Mouse (Mus musculus) CH12.LX (cell line): ENCODE measurements around the gene Ank3. TPM values are rescaled to one million over a fixed set of nuclear protein-coding genes. Genes with fewer than 3 reads are reported as not detected.
"Not testable (repeated sequence)": the region's sequence is repeated elsewhere in the genome, so short reads cannot be mapped to it uniquely, and the experiment has no call there.

Experiments used
- DNase-seq: peaks from one replicate; pipeline ENCODE4 v3.0.0-alpha.2; 2013; ENCODE audit errors: extremely low read depth
- H3K27ac ChIP-seq: 2 replicates; pipeline ENCODE4 v1.5.1; 2012; ENCODE audit warnings: low read depth, mild to moderate bottlenecking, control low read depth, moderate library complexity; ENCODE audit not compliant: insufficient read depth
- H3K27me3 ChIP-seq: replicated peaks from 2 replicates; pipeline ENCODE3; 2012; ENCODE audit warnings: inconsistent platforms
- H3K36me3 ChIP-seq, 2 experiments: replicated peaks in 1 of 2; 2 replicates each; pipeline versions ENCODE3 to v1.6.1; 2012; ENCODE audit warnings: inconsistent platforms in 1 of 2, low read length in 1 of 2, mild to moderate bottlenecking in 1 of 2, mixed read lengths in 1 of 2, moderate library complexity in 1 of 2; ENCODE audit not compliant: control insufficient read depth in 1 of 2, insufficient read depth in 1 of 2
- H3K4me1 ChIP-seq, 2 experiments: 2 replicates each; pipeline ENCODE4 v1.6.1; 2012; ENCODE audit warnings: inconsistent platforms in 1 of 2, moderate library complexity in 1 of 2; ENCODE audit not compliant: insufficient read depth in 2 of 2, control insufficient read depth in 1 of 2
- H3K4me2 ChIP-seq: 2 replicates; pipeline ENCODE4 v1.6.1; 2012; ENCODE audit warnings: low read depth, mild to moderate bottlenecking, control low read depth; ENCODE audit not compliant: poor library complexity, insufficient read depth, severe bottlenecking
- H3K4me3 ChIP-seq, 3 experiments: fragments of 150-350 bp in 1 of 3; sonication (generic) in 1 of 3; replicated peaks in 1 of 3; 2 replicates each; pipeline versions ENCODE3 to v1.5.1; 2011 to 2012; ENCODE audit warnings: low read depth in 2 of 3, low read length in 2 of 3, mild to moderate bottlenecking in 2 of 3, moderate library complexity in 2 of 3, control low read depth in 1 of 3, improper control_type of control experiment in 1 of 3, inconsistent platforms in 1 of 3, mixed read lengths in 1 of 3; ENCODE audit not compliant: poor library complexity in 1 of 3
- H3K79me2 ChIP-seq: replicated peaks from 2 replicates; pipeline ENCODE4 v1.6.1; 2012; ENCODE audit warnings: mild to moderate bottlenecking, moderate library complexity; ENCODE audit not compliant: control insufficient read depth, poor library complexity, insufficient read depth, severe bottlenecking; ENCODE audit errors: extremely low read depth
- H3K9ac ChIP-seq: 2 replicates; pipeline ENCODE4 v1.6.1; 2012; ENCODE audit warnings: low read depth, mild to moderate bottlenecking, control low read depth, moderate library complexity; ENCODE audit not compliant: insufficient read depth
- H3K9me3 ChIP-seq: replicated peaks from 2 replicates; pipeline ENCODE3; 2012; ENCODE audit warnings: low read length, inconsistent platforms, mixed read lengths
- BHLHE40 ChIP-seq: IDR thresholded peaks from 2 replicates; pipeline ENCODE4 v1.6.1; 2011; ENCODE audit warnings: mild to moderate bottlenecking, low read depth, low read length, improper control_type of control experiment
- CHD1 ChIP-seq: IDR thresholded peaks from 2 replicates; pipeline ENCODE4 v1.6.1; 2012; ENCODE audit warnings: low read depth, low read length, improper control_type of control experiment, inconsistent platforms
- CTCF ChIP-seq, 2 experiments: IDR thresholded peaks in 1 of 2; conservative IDR thresholded peaks in 1 of 2; 2 replicates each; pipeline ENCODE4 v1.5.1; 2011 to 2012; ENCODE audit warnings: low read depth in 2 of 2, low read length in 2 of 2, improper control_type of control experiment in 1 of 2, inconsistent platforms in 1 of 2, mild to moderate bottlenecking in 1 of 2, moderate library complexity in 1 of 2
- E2F4 ChIP-seq: IDR thresholded peaks from 2 replicates; pipeline ENCODE4 v1.6.1; 2011; ENCODE audit warnings: low read depth, low read length, improper control_type of control experiment; ENCODE audit not compliant: insufficient replicate concordance
- ELF1 ChIP-seq: IDR thresholded peaks from 2 replicates; pipeline ENCODE4 v1.6.1; 2014; ENCODE audit warnings: low read depth, mild to moderate bottlenecking, inconsistent platforms, low read length, improper control_type of control experiment
- EP300 ChIP-seq: IDR thresholded peaks from 2 replicates; pipeline ENCODE4 v1.6.1; 2011; ENCODE audit warnings: low read length, improper control_type of control experiment
- JUN ChIP-seq: IDR thresholded peaks from 2 replicates; pipeline ENCODE4 v1.6.1; 2011; ENCODE audit warnings: low read depth, mild to moderate bottlenecking, low read length, improper control_type of control experiment, moderate library complexity; ENCODE audit not compliant: insufficient read depth
- KAT2A ChIP-seq: IDR thresholded peaks from 2 replicates; pipeline ENCODE4 v1.6.1; 2012; ENCODE audit warnings: low read length, improper control_type of control experiment, inconsistent platforms; ENCODE audit not compliant: insufficient replicate concordance
- MAX ChIP-seq: IDR thresholded peaks from 2 replicates; pipeline ENCODE4 v1.6.1; 2011; ENCODE audit warnings: low read length, improper control_type of control experiment
- MEF2A ChIP-seq: IDR thresholded peaks from 2 replicates; pipeline ENCODE4 v1.6.1; 2014; ENCODE audit warnings: low read depth, mild to moderate bottlenecking, inconsistent platforms, low read length, improper control_type of control experiment, borderline replicate concordance
- MXI1 ChIP-seq: IDR thresholded peaks from 2 replicates; pipeline ENCODE4 v1.6.1; 2011; ENCODE audit warnings: mild to moderate bottlenecking, low read depth, low read length, improper control_type of control experiment
- MYC ChIP-seq: IDR thresholded peaks from 2 replicates; pipeline ENCODE4 v1.6.1; 2011; ENCODE audit warnings: low read depth, mild to moderate bottlenecking, improper control_type of control experiment, low read length
- PAX5 ChIP-seq: IDR thresholded peaks from 2 replicates; pipeline ENCODE4 v1.6.1; 2012; ENCODE audit warnings: low read length, inconsistent platforms, mixed read lengths
- POLR2A ChIP-seq: IDR thresholded peaks from 2 replicates; pipeline ENCODE4 v1.6.1; 2011; ENCODE audit warnings: low read depth, mild to moderate bottlenecking, improper control_type of control experiment, low read length
- SIN3A ChIP-seq: IDR thresholded peaks from 2 replicates; pipeline ENCODE4 v1.6.1; 2012; ENCODE audit warnings: low read length, improper control_type of control experiment, inconsistent platforms
- TCF12 ChIP-seq: IDR thresholded peaks from 2 replicates; pipeline ENCODE4 v1.6.1; 2014; ENCODE audit warnings: low read depth, mild to moderate bottlenecking, inconsistent platforms, low read length, improper control_type of control experiment
- UBTF ChIP-seq: IDR thresholded peaks from 2 replicates; pipeline ENCODE4 v1.6.1; 2012; ENCODE audit warnings: low read depth, mild to moderate bottlenecking, inconsistent platforms, low read length, improper control_type of control experiment, moderate library complexity
- USF2 ChIP-seq: conservative IDR thresholded peaks from 2 replicates; pipeline ENCODE4 v1.6.1; 2011; ENCODE audit warnings: low read depth, low read length, improper control_type of control experiment
- ZKSCAN1 ChIP-seq: IDR thresholded peaks from 2 replicates; pipeline ENCODE4 v1.6.1; 2012; ENCODE audit warnings: low read depth, inconsistent platforms, low read length, improper control_type of control experiment, borderline replicate concordance
- ZMIZ1 ChIP-seq: IDR thresholded peaks from 2 replicates; pipeline ENCODE4 v1.6.1; 2012; ENCODE audit warnings: low read depth, mild to moderate bottlenecking, inconsistent platforms, low read length, improper control_type of control experiment
- dilution Hi-C: fragments of 300-500 bp; cut with MboI; formaldehyde crosslinking; loops from 2 replicates; pipeline ENCODE4 v1.14.3; 2020; ENCODE audit warnings: low sequenced_read_pairs; ENCODE audit not compliant: extremely low pct_unique_long_range_greater_than_20kb, extremely low pct_ligation_motif_present
- in situ Hi-C: fragments of 300-500 bp; cut with MboI; formaldehyde crosslinking; loops from 3 replicates; pipeline ENCODE4 v1.14.3; 2019; ENCODE audit warnings: low sequenced_read_pairs, low pct_ligation_motif_present, low pct_unique_long_range_greater_than_20kb, mixed read lengths
- polyA plus RNA-seq: library from polyadenylated mRNA; unstranded; fragments of >175 nt; gene quantifications from 2 replicates; pipeline ENCODE4 v1.2.1, GENCODE M21; 2012; ENCODE audit warnings: low read depth; ENCODE audit not compliant: insufficient read length
- total RNA-seq, 2 experiments: library from RNA; depleted of rRNA; stranded (reverse); fragments of 300-350 nt in 1 of 2; fragments of >200 nt in 1 of 2; gene quantifications; 2 replicates each; pipeline ENCODE4 v1.2.3; 2012 to 2014

Gene Ank3
- total and polyA plus RNA-seq, 3 experiments, result 4.7 to 8.3 (median 6.2) TPM

GRCm38 (mm10) chr10:69909856-69910255 is 511.3 kb downstream of the Ank3 start:
- no peak overlapping the region for H3K4me3 ChIP-seq
- no peaks in the 10 kb centered on the region for H3K79me2 ChIP-seq
- peaks cover 7 to 16% of the 10 kb centered on the region in 2 experiments for H3K4me1 ChIP-seq
- peaks cover 0 to 8% of the 10 kb centered on the region in 2 experiments for H3K36me3 ChIP-seq
- DNase-seq, result no peak
- dilution Hi-C loops, result no loop called here
- no peak overlapping the region for H3K4me2 ChIP-seq
- no peak overlapping the region for H3K9ac ChIP-seq
- H3K27me3 ChIP-seq, result no peaks in the 10 kb centered on the region
- no peak overlapping the region for H3K27ac ChIP-seq
- TF ChIP-seq JUN, result no peak
- TF ChIP-seq ZMIZ1, result no peak
- no peak for TF ChIP-seq USF2
- TF ChIP-seq POLR2A, result no peak
- no peak for TF ChIP-seq MEF2A
- no peak for TF ChIP-seq UBTF
- TF ChIP-seq KAT2A, result no peak
- TF ChIP-seq TCF12, result no peak
- no peak for TF ChIP-seq ZKSCAN1
- TF ChIP-seq CTCF (conservative IDR thresholded peaks at IDR 0.05 in 1 of 2, IDR thresholded peaks at IDR 0.05 in 1 of 2; ENCODE audit: low read depth in 2 of 2, low read length in 2 of 2), result no peak
- TF ChIP-seq BHLHE40, result no peak
- no peak for TF ChIP-seq E2F4
- TF ChIP-seq PAX5, result no peak
- TF ChIP-seq MYC, result no peak
- TF ChIP-seq CHD1, result no peak
- TF ChIP-seq ELF1, result no peak
- no peak for TF ChIP-seq MAX
- no peak for TF ChIP-seq MXI1
- TF ChIP-seq EP300, result no peak
- no peak for TF ChIP-seq SIN3A
- in situ Hi-C loops, result no loop called here
- no peaks in the 10 kb centered on the region for H3K9me3 ChIP-seq

GRCm38 (mm10) chr10:69910304-69910703 is 511.7 kb downstream of the Ank3 start:
- DNase-seq, result peak; percentile 63
- H3K9me3 ChIP-seq, H3K9ac ChIP-seq, dilution Hi-C loops, in situ Hi-C loops, H3K4me3 ChIP-seq, H3K79me2 ChIP-seq, H3K27ac ChIP-seq, H3K4me2 ChIP-seq, H3K27me3 ChIP-seq, H3K36me3 ChIP-seq: not testable (repeated sequence)
- H3K4me1 ChIP-seq, result peaks cover 7 to 16% of the 10 kb centered on the region in 2 experiments

GRCm38 (mm10) chr10:69910726-69911125 is 512.2 kb downstream of the Ank3 start:
- in situ Hi-C loops, H3K79me2 ChIP-seq, H3K4me3 ChIP-seq, H3K9ac ChIP-seq, H3K27me3 ChIP-seq, DNase-seq, dilution Hi-C loops, H3K36me3 ChIP-seq, H3K9me3 ChIP-seq, H3K27ac ChIP-seq, H3K4me2 ChIP-seq: not testable (repeated sequence)
- H3K4me1 ChIP-seq, result peaks cover 7 to 16% of the 10 kb centered on the region in 2 experiments
